Mouse (Mus musculus) heart, adult 2 months (tissue): ENCODE data around the gene Olfr221.
"Not testable (repeated sequence)": the region's sequence is repeated elsewhere in the genome, so short reads cannot be mapped to it uniquely, and the experiment has no call there.

ENCODE experiments used
- CTCF ChIP-seq: fragments of 200-600 bp; IDR thresholded peaks from 2 replicates; pipeline ENCODE4 v1.8.1; 2022; ENCODE audit warnings: antibody characterized with exemption, mild to moderate bottlenecking, moderate library complexity
- EP300 ChIP-seq: fragments of 200-500 bp; IDR thresholded peaks from 2 replicates; pipeline ENCODE4 v1.6.1; 2011; ENCODE audit warnings: low read depth, low read length, control low read depth; ENCODE audit not compliant: insufficient read depth
- POLR2A ChIP-seq: fragments of 200-500 bp; IDR thresholded peaks from 2 replicates; pipeline ENCODE4 v1.6.1; 2011; ENCODE audit warnings: mild to moderate bottlenecking, low read depth, low read length, control low read depth; ENCODE audit not compliant: insufficient read depth

GRCm38 (mm10) chr14:52042359-52042758 lies at the start of gene Olfr221:
- not testable (repeated sequence) for TF ChIP-seq CTCF, POLR2A, EP300
